Mouse (Mus musculus) urinary bladder, postnatal 36 days (tissue): ENCODE measurements around the gene Jpt2.
"Not testable (repeated sequence)": the region's sequence is repeated elsewhere in the genome, so short reads cannot be mapped to it uniquely, and the experiment has no call there.

Experiments
- DNase-seq, 2 experiments: peaks; one replicate each; pipeline ENCODE4 v3.0.0; 2022; ENCODE audit warnings: low spot score in 2 of 2, mixed read lengths in 1 of 2

Gene Jpt2

DNA sequence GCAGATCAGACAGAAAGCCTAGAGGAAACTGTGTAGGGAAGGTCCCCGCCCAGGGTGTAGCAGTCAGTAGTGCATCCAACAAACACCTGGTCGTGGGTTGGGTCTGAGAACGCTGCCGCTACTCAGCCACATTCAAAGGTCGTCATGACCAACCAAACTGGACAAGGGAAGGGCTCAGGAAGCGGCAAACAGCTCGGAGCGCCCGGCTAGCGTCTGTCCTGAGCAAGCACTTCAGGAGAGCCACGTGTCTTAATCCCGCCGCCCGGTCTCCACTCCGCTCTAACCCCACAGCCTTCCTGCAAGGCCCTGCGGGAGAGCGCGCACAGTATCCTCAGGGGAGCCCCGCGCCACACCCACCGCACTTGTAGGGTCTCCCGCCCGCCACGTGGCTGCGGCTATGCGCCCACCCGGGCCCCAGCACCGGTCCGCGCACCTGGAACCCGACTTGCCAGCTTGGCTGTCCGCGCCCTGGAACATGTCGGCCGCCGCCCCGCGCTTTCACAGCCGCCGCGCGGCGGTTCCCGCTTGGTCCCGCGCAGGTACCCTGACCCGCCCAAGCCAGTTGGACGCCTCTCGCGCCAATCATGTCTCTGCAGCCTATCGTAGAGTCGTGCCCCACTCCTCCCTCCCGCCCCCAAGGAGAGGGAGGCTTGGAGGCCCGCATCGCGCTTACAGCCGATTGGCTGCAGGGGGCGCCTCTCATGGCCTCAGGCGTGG is at the start of gene Jpt2:
TSS of gene Jpt2 (minus strand) at position 555 of the 717 bp plus-strand sequence.
- DNase-seq = peak; percentile 95 to 98

DNA sequence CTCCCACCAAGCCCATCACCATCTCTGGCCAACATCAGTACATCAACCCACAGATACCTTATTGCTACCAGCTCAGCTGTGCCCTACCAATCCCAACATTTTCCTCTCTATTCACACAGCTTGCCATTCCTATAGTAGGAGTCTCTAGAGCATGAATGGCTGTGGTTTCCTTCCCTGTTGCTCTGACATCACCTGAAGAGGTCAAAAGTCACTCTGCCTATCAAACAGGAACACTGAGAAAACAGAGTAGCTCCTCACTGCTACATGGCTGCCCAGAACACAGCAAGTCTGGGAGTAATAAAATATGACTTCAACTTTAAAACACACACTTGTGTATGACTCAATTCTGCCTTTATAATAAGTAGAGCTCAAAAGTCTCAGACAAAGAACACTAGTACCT is 47.0 kb upstream of the Jpt2 start:
- DNase-seq = no peak

DNA sequence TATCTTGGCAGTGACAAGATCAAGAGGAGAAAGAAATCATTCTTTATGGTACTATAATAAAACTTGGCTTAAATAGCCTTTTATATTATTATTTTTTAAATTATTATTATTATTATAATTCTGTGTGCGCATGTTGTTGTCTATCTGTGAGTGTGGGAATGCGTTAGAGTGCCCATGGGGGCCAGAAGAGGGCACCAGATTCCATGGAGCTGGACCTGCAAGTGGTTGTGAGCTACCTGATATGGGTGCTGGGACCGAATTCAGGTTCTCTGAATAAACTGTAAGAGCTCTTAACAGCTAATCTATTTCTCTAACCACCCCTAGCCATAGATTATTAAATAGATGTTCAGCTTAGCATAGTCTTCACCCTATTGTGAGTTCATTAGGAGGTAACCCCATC is 44.6 kb upstream of the Jpt2 start:
- no peak for DNase-seq

DNA sequence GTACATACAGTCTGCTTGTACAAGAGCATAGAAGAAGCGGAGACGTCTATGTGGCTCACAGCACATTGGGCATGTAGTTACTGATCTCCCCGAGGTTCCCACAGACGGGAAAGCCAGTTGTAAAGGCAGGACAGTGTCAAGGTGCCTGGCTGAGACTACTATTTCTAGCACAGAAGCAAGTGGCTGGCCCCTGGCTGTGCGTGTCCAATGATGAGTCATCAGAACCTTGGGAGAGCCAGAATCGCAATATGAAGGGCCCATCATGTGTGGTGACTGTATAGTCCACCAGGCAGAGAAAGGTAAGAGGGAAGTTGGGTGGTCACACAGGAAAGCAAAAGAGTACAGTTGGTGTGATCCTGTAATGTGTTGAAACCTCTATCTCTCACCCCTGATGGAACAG is 34.2 kb upstream of the Jpt2 start:
- no peak for DNase-seq

DNA sequence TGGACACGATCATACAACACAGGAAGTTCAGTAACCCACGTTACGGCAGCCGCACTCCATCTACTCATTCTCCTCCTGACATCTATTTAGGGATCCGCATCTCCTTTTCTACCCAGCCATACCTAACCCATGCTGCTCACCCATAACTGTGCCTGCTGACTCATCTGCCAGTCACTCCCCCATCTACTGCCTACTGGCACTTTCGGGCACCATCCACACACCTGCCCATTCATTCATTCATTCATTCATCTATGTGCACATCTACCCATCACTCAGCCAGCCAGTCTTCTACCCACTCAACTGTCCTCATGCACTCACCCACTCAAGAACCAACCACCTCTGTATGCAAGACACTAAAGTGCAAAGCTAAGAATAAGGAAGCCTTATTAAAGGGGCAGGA is 26.7 kb upstream of the Jpt2 start:
- DNase-seq = no peak

DNA sequence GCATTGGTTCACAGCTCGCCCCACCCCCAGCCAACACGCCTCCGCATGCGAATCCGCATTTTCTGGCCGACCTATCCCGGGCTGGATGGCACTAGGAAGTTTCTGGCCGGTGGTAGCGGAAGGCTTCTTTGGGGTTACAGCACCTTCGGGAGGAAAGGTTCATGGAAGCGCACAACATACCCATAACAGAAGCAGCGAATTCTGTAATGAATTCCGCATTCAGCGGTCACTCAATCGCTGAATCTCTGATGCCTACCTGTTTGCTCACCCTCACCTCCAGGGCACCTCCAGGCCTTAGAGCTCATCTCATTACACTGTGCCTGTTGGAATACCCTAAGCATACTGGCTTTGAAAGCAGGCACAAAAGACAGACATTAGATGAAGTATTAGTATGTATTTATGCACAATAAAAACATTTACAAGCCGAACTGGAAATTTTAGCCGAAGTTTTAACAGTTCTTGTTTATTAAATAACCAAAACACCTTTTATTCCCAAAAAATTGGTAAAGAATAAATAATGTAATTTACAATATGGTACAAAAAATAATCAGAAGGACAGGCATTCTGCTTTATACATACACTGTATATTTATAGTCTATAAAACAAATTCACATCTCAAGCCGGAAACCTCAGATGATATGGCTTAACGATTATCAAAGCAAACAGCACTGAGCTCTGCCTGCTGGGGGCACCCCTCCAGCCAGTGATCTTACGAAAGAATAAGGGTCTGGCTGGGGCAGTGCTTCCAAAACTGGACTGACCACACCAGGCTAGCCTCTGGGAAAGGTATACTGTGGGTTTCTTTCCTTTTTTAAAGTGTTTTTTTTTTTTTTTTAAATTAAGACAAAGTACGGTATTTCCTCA is 595 bp upstream of the Jpt2 start:
- no peak for DNase-seq

DNA sequence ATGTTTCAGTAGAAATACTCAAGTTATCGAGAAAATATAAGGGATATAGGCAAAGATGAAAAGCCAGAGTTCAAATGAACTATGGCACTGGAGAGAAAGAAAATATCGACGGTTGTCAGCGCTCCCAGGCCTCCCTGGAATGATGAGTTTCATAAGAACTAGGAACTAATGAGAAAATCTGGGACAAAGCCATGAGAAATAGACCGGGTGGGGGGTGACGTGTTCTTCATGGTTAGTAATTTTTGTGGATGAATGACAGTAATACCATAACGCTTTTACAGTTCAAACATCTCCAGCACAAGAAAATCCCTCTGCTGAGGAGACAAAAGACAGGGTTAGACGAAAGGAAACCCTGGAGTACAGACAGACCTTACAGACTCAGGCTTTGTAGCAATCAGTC is 1.1 kb downstream of the Jpt2 start:
- no peak for DNase-seq

DNA sequence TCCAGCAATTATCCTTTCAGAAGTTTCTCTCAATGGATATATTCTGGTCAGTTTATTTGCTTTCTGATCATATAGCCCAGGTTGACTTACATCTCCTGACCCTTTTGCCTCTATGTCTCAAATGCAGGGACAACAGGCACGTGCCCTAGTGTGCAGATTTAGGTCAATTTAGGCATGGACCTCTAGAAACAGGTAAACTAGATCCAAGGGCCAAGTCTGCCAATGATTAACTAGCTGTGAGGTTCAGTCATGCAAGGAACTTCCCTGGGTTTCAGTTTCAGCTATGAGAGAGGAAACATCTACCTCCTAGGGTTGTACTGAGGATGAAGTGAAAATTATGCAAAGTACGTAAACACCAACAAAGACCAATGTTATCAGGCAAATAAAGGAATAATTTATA is 7.2 kb downstream of the Jpt2 start:
- no peak for DNase-seq

DNA sequence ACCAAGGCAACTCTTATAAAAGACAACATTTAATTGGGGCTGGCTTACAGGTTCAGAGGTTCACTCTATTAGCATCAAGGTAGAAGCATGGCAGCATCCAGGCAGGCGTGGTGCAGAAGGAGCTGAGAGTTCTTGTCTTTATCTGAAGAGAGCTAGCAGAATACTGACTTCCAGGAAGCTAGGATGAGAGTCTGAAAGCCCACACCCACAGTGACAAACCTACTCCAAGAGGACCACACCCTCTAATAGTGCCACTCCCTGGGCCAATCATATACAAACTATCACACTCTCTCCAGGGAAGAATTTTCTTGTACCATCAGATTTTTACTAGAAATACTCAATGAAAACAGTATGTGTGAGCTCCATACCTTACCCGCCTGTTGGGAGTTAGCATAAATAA is 9.8 kb downstream of the Jpt2 start:
- no peak for DNase-seq

DNA sequence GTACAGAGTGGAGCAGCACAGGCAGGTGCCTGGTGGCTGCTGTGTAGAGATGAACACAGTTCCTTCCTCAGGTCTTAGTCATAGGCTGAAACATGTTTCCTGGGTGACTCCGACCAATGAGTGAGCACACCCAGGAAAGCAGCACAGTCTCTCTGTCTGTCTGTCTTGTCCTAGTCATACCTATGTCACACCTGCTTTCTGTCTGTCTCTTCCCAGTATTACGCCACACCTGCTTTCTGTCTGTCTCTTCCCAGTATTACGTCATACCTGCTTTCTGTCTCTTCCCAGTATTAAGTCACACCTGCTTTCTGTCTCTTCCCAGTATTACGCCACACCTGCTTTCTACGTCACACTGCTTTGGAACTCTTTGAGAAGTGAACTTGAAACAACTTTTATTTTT is 12.3 kb downstream of the Jpt2 start:
- no peak for DNase-seq

DNA sequence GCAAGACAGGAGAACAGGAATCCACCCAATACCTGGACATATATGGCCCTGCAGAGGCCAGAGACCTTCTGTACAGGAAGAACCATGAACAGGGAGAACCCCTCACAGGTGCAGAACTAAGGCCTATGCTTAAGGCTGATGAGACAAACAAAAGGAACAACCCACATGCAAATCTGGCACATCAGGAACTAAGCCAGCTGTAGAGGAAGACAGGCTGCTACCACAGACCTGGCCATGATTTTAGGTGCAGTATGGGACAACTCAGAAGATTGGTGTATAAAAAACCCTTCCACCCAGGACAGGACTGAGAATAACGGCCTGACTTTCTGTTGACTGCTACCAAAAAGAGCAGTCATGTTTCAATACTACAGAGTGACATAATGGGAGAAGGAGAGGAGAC is 16.9 kb downstream of the Jpt2 start:
- DNase-seq = not testable (repeated sequence)

DNA sequence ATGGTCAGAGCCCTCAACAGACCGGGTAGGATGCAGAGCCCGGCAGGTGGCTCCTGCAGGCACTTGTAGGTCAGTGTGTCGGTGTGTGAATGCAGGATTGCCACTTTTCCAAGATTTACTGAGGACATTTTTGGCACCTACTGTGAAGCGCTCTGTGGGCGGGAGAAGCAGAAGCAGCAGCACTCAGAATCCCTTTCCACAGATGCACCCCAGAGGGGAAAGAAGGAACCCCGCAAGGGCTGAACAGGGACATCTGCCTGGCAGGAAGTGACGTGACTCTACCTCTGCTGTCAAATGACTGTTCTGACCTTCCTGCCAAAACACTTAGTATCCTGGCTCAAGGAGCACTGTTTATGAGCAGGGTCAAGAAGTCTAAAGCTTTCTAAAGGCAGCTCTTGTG is 17.5 kb downstream of the Jpt2 start:
- no peak for DNase-seq

DNA sequence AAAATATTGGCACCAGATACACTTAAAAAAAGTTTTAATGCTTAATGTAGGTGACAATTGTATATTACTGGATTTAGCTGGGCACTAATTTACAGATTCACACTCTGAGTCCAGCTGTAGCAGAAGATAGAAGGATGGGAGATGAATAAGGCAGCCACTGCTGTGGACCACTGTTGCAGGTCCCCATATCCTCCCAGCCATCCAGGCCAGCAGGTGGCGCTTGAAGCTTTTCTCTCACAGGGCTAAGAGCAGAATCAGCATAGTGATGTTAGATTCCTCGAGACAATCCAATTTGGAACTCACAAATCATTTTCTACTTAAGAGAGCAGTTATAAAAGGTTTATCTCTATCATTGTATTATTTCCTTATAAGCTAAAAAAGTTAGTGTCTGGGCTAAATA is 18.0 kb downstream of the Jpt2 start:
- peak; percentile 22 to 35 for DNase-seq

DNA sequence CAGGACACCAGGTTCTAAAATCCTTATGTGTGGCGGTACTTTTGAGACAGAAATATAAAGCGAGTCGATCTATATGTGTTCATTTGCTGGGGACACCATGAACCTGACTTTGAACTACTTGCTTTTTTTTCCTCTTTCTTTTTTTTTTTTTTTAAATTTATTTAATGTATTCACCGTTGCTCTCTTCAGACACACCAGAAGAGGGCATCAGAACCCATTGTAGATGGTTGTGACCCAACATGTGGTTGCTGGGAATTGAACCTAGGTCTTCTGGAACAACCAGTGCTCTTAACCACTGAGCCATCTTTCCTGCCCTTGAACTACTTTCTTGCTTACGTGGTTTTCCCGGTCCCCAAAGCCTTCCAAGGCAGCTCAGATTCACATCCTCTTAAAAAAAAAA is 23.2 kb downstream of the Jpt2 start:
- DNase-seq = no peak

DNA sequence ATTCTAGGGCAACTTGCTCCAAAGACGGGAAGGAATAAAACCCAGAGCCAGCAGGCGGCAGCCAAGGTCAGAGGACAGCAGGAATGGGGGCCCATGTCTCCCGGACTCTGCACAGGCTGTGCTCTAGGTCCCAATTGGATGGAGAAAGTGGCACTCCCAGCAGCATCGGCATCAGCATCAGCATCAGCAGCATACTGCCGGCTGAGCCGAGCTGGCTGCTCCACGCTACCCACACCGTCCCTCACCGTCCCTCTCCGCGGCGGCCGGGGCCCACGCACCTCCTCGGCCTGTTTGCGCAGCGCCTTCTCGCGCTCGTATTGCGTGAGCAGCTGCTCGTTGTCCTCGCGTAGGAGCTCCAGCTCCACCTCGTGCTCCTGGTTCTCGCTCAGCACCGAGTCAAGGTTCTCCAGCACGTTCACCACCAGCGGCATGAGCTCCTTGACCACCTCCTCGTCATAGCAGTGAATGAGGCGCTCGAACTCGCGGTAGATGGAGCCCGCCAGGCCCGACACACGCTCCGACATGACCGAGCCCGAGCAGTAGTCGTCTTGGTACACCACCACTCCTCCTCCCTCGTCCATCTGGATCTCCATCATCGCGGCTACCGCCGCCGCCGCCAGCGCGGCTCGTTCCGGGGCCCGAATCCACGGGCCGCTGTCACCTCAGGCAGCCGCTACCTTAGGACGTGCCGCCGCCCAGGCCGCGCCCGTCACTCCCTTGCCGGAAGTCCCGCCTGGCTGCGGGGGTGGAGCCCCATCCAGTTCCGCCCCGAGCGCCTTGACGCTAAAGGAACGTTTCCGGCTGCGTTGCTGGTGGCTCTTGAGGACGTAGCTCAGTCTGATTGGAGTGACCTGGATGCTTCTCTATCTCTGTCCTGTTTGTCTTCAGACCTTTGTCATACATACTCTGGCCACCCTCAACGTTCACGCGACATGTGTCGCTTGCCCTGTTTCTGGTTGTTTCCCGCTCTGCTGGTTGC is 23.9 kb downstream of the Jpt2 start, which contains the start of gene Mapk8ip3:
TSS of gene Mapk8ip3 (minus strand) at position 719 of the 979 bp plus-strand sequence.
- peak; percentile 96 for DNase-seq

DNA sequence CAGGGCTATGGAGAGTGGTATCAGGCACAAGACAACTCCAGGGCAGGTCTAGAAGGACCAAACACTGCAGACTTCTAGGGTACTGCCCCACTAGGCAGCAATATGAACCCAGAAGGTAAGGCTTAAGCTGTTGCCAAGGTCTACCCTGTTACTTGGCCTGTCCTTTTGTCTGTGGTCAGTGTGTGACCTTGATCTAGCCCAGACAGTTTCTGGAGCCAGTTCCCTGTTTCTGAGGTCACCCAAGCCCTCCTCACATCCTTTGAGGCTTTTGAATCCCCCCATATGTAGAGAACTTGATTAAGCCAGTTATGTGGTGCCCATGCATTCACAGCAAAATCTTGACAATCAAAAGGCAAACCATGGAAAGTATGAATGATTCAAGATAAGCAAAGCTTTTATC is 24.8 kb downstream of the Jpt2 start:
- no peak for DNase-seq

DNA sequence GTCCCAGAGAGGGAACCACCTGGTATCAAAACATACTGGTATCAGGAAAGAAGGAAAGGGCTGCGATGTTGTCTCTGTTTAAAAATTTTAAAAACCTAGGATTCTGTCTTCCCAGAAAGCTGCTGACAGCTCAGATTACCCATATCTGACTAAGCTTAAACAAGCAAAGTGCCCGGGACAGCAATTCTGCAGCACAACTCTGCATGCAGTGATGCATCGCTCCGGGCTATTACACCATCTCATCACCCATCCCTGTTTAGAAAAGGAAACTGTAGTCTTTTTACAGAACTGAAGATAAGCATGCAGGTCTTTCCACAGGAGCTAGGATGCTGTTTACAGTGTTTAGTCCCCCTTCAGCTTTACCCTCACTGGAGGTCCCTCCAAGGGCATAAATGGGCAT is 25.6 kb downstream of the Jpt2 start:
- no peak for DNase-seq

DNA sequence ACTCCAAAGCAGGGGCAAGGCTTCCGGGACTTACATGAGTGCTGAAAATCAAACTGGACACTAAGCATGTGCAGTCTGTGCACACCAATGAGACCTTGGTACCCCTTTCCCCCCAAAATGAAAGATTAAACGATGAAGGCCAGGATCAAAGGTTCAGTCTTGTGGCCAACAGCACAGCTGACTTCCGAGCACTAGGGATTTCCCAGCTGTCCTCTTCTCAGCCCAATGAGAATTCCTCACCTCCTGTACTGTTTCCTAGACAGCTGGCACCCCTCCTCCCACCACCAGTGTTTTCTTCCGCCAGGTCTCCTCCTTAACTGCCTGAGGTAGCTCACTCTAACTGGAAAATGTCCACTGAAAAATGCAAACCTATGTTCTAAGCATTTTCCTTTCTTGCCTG is 27.3 kb downstream of the Jpt2 start:
- DNase-seq = no peak

DNA sequence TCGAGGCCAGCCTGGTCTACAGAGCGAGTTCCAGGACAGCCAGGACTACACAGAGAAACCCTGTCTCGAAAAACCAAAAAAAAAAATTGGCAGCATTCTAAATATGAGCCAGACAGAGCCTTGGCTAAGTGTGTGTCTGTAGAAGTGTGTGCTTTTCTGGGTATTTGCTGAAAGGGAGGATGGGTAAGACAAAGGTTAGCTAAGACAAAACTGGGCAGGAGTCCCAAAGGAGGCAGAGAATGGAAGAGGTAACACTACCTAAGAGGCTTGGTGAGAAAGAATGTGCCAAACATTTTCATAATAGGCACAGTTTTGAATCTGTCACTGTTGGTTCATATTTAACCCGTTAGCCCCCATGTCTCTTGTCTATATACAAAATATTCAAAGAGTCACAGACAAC is 28.1 kb downstream of the Jpt2 start:
- no peak for DNase-seq

DNA sequence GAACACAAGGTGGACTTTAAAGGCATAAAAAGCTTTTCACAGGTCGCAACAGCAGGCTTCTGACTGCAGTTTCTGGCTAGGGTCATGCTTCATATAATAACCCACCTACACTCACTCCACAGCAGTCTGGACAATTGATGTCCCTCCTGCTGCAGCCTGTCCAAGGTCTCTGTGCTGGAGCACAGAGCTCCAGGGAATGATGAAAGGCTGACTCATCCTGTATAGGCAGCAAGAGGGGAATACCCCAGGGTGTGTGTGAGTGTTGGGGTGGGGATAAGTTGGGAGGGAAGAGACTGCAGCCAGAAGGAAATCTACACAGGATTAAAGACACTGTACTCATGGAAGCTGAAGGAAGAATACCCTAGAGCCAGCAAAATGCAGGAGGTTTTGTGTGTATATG is 31.0 kb downstream of the Jpt2 start:
- no peak for DNase-seq

DNA sequence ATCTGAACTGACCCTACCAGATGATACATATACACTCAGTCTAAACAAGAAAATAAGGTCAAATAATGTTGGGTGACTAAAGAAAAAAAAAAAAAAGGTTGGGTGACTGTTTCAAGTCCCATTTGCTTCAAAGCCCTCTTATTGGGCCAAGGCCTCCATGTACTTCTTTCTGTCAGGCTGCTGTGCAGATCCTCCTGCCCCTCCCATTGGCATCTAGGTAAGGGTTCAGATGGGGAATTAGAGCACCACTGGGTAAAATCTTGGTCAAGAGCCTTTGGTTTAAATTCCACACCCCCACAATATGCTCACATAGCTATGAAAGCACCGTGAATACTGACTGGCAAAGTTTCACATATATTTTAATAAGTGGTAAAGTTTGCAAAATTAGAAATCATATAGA is 37.2 kb downstream of the Jpt2 start:
- no peak for DNase-seq

DNA sequence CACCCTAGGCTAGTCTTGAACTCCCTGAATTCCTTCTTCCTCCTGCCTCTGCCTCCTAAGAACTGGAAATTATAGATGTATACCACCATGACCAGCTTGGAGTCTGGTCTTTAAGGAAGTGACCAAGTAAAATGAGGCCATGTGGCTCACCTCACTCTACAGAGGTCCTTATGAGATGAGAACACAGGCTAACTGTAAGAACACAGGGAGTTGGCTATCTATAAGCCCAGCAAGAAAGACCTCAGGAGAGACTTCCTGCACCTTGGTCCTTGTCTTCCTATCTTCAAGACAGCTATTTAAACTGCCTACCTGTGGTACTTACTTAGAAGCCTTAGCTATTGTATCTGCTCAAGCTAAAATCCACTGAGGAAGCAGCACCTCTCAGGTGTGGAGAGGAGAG is 46.5 kb downstream of the Jpt2 start:
- DNase-seq = no peak
